Mouse (Mus musculus) neural tube, embryonic 11.5 days (tissue): ENCODE data around the gene Poc1a. TPM values are rescaled to one million over a fixed set of nuclear protein-coding genes. Genes with fewer than 3 reads are reported as not detected.

ENCODE experiments used
- ATAC-seq: fragments of 200-750 bp; cut with Nextera tagmentation; 2 replicates; pipeline ENCODE4 v1.8.0; 2017; ENCODE audit warnings: moderate number of reproducible peaks, mild to moderate bottlenecking, moderate TSS enrichment, moderate library complexity; ENCODE audit not compliant: insufficient read depth, low FRiP score, low TSS enrichment
- DNase-seq: peaks from one replicate; pipeline ENCODE4 v3.0.0-alpha.2; 2015; ENCODE audit warnings: low spot score
- H3K27ac ChIP-seq: fragments of 300-500 bp; sonication (generic); 2 replicates; pipeline ENCODE4 v1.5.1; 2014; ENCODE audit warnings: low read depth, mild to moderate bottlenecking, low read length
- H3K27me3 ChIP-seq: fragments of 300-500 bp; sonication (generic); 2 replicates; pipeline ENCODE4 v1.6.1; 2014; ENCODE audit warnings: mild to moderate bottlenecking, low read length, mixed read lengths; ENCODE audit not compliant: control insufficient read depth, insufficient read depth
- H3K36me3 ChIP-seq: fragments of 300-500 bp; sonication (generic); 2 replicates; pipeline ENCODE4 v1.6.1; 2014; ENCODE audit warnings: mild to moderate bottlenecking, low read length, moderate library complexity, mixed read lengths; ENCODE audit not compliant: control insufficient read depth, insufficient read depth
- H3K4me1 ChIP-seq: fragments of 300-500 bp; sonication (generic); 2 replicates; pipeline ENCODE4 v1.6.1; 2014; ENCODE audit warnings: low read length, mixed read lengths; ENCODE audit not compliant: control insufficient read depth, insufficient read depth
- H3K4me2 ChIP-seq: fragments of 300-500 bp; sonication (generic); 2 replicates; pipeline ENCODE4 v1.6.1; 2014; ENCODE audit warnings: low read depth, mild to moderate bottlenecking, moderate library complexity
- H3K4me3 ChIP-seq: fragments of 300-500 bp; sonication (generic); 2 replicates; pipeline ENCODE4 v1.5.1; 2014; ENCODE audit warnings: low read depth, low read length
- H3K9ac ChIP-seq: fragments of 300-500 bp; sonication (generic); 2 replicates; pipeline ENCODE4 v1.6.1; 2014; ENCODE audit warnings: mild to moderate bottlenecking, low read length
- H3K9me3 ChIP-seq: fragments of 300-500 bp; sonication (generic); 2 replicates; pipeline ENCODE4 v1.6.1; 2016; ENCODE audit warnings: low read length; ENCODE audit not compliant: control insufficient read depth
- WGBS: fragments of 180-500 bp; shearing (Covaris S2); extraction: QIAGEN DNeasy Blood & Tissue Kit; methylation state at CpG from one replicate; pipeline ENCODE4 v1.1.7; 2014; 5-methylcytosine and 5-hydroxymethylcytosine counted together
- polyA plus RNA-seq: library from polyadenylated mRNA; unstranded; fragments of >200 nt; fragmentation: Nextera tagmentation; extraction: Ambion mirVana; gene quantifications from 2 replicates; pipeline ENCODE4 v1.2.1, GENCODE M21; 2014

Poc1a gene
- polyA plus RNA-seq, 1 experiment from 2014 or later, result 26.6 TPM

DNA sequence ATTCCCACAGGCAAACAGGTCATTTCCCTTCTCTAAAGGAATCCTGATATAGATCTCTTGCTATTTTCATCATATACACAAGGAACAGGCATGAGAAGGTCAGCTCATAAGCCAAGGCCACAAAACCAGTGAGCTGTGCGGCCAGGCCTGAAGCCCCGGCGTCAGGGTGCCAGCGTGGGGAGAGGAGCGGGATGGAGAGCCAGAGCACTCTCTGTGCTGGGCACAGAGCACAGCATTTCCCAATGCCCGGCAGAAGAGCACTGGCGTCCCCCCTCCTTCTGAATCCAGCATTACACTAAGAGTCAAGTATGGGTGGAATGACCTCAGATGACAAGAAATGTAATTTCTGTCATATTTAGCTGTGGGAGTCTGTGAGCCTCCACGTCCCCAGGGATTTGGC, 43.5 kb upstream of the Poc1a start:
- H3K4me2 ChIP-seq, result no peak overlapping the region
- no peaks in the 10 kb centered on the region for H3K4me1 ChIP-seq
- DNase-seq (no peak), ATAC-seq (no peak)
- no peak overlapping the region for H3K4me3 ChIP-seq
- no peak overlapping the region for H3K27ac ChIP-seq
- H3K9ac ChIP-seq, result no peak overlapping the region
- H3K27me3 ChIP-seq, result no peaks in the 10 kb centered on the region
- H3K36me3 ChIP-seq, result peaks cover 25% of the 10 kb centered on the region
- 90% methylated on average over 8 of the region's 8 CpGs for WGBS
- no peaks in the 10 kb centered on the region for H3K9me3 ChIP-seq

DNA sequence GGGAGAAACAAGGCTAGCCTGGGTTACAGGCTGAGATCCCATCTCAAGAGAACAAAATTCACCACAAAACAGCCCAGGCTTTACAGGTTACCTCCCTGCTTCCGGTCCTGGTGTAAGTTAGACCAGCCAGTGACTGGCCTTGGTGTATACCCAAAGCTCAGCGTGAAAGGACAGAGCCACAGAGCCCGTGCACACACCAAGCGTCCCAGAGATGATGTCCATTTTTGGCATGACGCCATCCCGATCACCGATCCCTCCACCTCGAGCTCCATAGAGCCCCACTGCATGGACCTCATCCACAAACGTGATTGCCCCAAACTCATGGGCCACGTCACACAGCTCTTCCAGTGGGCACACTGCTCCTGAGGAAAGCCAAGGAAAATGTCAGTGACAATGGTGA, 43.0 kb upstream of the Poc1a start:
- ATAC-seq, result no peak
- Histone ChIP-seq H3K9ac (no peak overlapping the region), H3K27me3 (no peaks in the 10 kb centered on the region), H3K36me3 (peaks cover 27% of the 10 kb centered on the region), H3K9me3 (no peaks in the 10 kb centered on the region), H3K4me3 (no peak overlapping the region), H3K4me1 (no peaks in the 10 kb centered on the region), H3K27ac (no peak overlapping the region), H3K4me2 (no peak overlapping the region)
- DNase-seq, result no peak
- WGBS, result 94% methylated on average over 10 of the region's 10 CpGs

DNA sequence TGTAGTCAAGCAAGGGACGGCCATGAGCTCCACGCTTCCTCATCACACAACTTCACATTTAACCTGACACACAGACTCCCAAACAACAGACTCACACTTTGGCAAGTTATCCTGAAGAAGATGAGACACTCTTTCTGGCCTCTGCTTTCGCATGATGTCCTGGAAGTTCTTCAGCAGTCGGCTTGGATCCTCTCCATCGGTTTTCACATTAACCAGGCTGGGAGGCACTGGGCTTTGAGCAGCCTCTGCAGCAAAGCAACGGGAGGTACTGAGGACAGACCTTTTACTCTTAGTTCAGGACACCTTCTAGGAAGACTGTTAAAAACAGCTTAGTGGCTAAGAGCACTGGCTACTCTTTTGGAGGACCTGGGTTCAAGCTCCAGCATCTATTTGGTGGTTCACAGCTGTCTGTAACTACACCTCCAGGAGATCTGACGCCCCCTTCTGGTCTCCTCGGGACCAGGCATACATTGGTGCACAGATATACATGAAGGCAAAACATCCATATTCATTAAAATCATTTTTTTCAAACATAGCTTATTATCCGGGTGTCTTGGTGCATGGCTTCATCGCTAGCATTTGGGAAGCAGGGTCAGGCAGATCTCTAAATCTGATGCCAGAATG, 39.2 kb upstream of the Poc1a start:
- no peak for ATAC-seq
- H3K9me3 ChIP-seq, result no peaks in the 10 kb centered on the region
- H3K36me3 ChIP-seq, result peaks cover 15% of the 10 kb centered on the region
- H3K27ac ChIP-seq, result no peak overlapping the region
- no peak overlapping the region for H3K4me2 ChIP-seq
- DNase-seq, result no peak
- H3K27me3 ChIP-seq, result no peaks in the 10 kb centered on the region
- peaks cover 2% of the 10 kb centered on the region; the same call in 1 of the 2 replicates for H3K4me1 ChIP-seq
- 88% methylated on average over 10 of the region's 10 CpGs for WGBS
- H3K9ac ChIP-seq, result no peak overlapping the region
- no peak overlapping the region for H3K4me3 ChIP-seq

DNA sequence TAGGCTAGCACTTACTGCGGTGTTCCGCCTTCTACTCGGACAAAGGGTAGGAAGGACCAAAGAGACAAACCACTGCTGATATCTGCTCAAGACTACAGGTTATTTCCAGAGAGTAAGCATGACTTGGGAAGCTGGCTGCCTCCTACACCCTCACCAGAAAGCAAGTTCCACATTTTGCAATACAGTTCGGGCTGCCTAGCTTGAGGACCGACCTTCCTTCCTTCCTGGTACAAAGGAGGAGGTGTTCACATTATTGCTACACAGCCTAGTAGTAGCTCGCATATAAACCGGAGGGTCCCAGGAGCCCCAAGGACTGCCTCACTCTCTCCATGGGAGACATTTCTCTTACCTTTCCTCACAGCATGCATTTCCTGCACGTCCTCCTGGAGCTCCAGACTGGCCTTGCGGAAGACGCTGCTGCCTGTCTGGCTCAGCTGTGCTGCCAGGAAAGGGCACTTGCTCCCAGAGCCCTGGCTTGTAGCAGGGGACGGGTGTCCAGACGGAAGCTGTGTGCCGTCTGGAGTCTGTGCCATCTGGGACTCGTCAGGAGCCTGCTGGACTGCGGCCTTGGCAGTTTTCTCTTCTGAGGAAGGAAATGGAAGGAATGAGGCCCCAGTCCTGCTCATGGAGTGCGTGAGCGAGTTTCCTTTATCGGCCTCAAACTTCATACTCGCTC, 37.9 kb upstream of the Poc1a start:
- Histone ChIP-seq H3K9ac (no peak overlapping the region), H3K27ac (no peak overlapping the region), H3K9me3 (no peaks in the 10 kb centered on the region), H3K27me3 (no peaks in the 10 kb centered on the region), H3K4me3 (no peak overlapping the region), H3K4me2 (no peak overlapping the region), H3K36me3 (peaks cover 12% of the 10 kb centered on the region), H3K4me1 (peaks cover 7% of the 10 kb centered on the region; the same call in 1 of the 2 replicates)
- WGBS, result 79% methylated on average over 19 of the region's 19 CpGs
- DNase-seq (no peak), ATAC-seq (no peak)

DNA sequence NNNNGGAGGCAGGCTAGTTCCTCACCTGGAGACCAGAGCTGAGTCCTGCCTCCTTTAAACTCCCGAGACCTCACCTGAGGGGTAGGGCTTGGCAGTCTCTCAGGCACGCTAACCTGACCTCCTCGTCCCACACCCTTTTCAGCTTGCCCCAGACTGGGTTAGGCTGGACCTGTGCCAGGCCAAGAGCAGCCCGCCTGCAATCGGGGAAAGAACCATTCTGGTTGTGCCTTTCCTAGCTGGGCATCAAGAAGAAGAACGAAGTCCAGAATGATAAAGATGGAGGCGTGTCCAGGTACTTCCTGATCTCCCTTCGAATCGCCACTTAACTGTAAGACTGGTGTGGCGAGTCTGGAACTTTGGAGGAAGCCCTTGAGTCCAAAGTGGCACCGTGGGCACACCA, 31.3 kb upstream of the Poc1a start:
- no peak overlapping the region for H3K27ac ChIP-seq
- no peaks in the 10 kb centered on the region for H3K27me3 ChIP-seq
- 94% methylated on average over 11 of the region's 11 CpGs for WGBS
- DNase-seq, result no peak
- no peak overlapping the region for H3K4me2 ChIP-seq
- H3K9ac ChIP-seq, result no peak overlapping the region
- ATAC-seq, result no peak
- no peaks in the 10 kb centered on the region for H3K9me3 ChIP-seq
- no peaks in the 10 kb centered on the region for H3K36me3 ChIP-seq
- peaks cover 7% of the 10 kb centered on the region; the same call in 1 of the 2 replicates for H3K4me1 ChIP-seq
- H3K4me3 ChIP-seq, result no peak overlapping the region

DNA sequence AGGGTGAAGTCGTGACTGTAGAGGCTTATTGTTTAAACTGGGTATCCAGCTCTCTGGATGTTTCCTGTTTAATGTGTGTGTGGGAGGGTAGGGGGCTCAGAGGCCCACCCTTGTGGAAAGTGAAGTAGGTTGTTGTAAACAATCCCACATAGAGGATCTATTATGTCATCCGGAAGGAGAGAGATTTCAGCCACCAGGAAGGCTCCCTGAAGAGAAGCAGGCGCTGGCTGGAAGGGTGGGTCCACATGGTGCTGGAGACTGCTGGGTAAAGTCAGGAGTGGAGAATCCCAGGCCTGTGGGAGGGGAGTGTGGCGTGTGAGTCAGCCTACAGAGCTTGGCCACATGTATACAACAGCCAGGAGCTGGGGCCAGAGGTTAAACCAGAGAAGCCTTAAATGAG, 30.6 kb upstream of the Poc1a start:
- Histone ChIP-seq H3K4me2 (no peak overlapping the region), H3K4me3 (no peak overlapping the region), H3K27ac (no peak overlapping the region), H3K9ac (no peak overlapping the region), H3K9me3 (no peaks in the 10 kb centered on the region), H3K27me3 (no peaks in the 10 kb centered on the region), H3K4me1 (peaks cover 7% of the 10 kb centered on the region; the same call in 1 of the 2 replicates), H3K36me3 (no peaks in the 10 kb centered on the region)
- ATAC-seq (no peak), DNase-seq (no peak)
- 67% methylated on average over 4 of the region's 4 CpGs for WGBS

DNA sequence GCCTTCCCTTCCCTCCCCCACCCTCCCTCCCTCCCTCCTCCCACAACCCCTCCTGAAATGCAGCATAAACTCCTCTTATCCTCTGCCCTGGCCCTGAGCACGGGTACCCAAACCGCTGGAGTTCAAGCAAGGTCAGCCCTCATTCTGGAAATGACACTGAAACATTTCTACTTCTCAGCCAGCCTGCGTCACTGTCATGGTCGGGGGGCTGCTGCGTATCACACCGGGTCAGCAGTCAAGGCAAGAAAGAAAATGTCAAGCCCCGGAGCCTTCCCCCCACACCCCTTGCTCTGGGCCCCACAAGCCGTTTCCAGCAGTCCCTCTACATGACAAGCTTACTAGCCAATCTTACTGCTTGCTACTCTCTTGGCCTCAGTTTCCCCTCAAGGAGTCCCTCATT, 29.8 kb upstream of the Poc1a start:
- Histone ChIP-seq H3K4me1 (peaks cover 7% of the 10 kb centered on the region; the same call in 1 of the 2 replicates), H3K9me3 (no peaks in the 10 kb centered on the region), H3K27me3 (no peaks in the 10 kb centered on the region), H3K9ac (no peak overlapping the region), H3K4me2 (no peak overlapping the region), H3K27ac (no peak overlapping the region), H3K36me3 (no peaks in the 10 kb centered on the region), H3K4me3 (no peak overlapping the region)
- WGBS, result 76% methylated on average over 8 of the region's 8 CpGs
- DNase-seq (peak; percentile 3), ATAC-seq (no peak)

DNA sequence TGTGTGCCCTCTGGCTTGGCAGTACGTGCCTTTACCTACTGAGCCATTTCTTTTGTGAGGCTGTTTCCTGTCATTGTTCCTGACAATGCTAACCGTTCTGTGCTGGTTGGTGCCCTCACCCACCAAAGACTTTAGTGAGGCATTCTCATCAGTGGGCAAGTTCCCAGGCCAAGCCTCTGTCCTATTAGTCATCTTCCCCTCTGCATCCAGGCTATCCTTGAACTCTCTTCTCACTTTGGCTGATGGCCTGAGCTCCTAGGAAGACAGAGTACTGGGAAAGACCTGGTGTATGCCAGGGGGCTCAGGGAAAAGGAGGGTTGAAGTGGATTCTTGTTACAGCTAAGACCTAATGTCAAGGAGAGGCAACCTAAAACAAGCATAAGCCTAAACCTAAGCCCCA, 26.9 kb upstream of the Poc1a start:
- no peaks in the 10 kb centered on the region for H3K9me3 ChIP-seq
- ATAC-seq (no peak), DNase-seq (no peak)
- no peaks in the 10 kb centered on the region for H3K4me1 ChIP-seq
- H3K4me2 ChIP-seq, result no peak overlapping the region
- H3K36me3 ChIP-seq, result no peaks in the 10 kb centered on the region
- WGBS, result 75% methylated on average over 2 of the region's 2 CpGs
- H3K9ac ChIP-seq, result no peak overlapping the region
- no peak overlapping the region for H3K4me3 ChIP-seq
- no peaks in the 10 kb centered on the region for H3K27me3 ChIP-seq
- H3K27ac ChIP-seq, result no peak overlapping the region

DNA sequence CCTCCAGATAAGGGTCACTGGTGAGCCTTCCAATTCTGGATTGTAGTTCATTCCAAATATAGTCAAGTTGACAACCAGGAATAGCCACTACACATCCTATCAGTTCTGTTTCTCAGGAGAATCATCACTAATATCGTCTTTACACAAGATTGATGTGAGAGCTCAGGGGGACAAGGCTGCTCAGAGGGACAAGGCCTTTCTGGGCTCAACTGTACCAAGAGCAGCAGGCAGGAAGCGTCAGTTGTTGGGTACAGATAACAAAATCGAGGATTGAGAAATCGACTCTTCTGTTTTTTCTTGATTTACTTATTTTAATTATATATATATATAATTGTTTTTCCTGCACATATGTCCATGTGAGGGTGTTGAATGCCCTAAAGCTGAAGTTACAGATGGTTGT, 22.4 kb upstream of the Poc1a start:
- Histone ChIP-seq H3K4me3 (no peak overlapping the region), H3K9ac (no peak overlapping the region), H3K4me2 (no peak overlapping the region), H3K27ac (no peak overlapping the region), H3K4me1 (no peaks in the 10 kb centered on the region), H3K9me3 (no peaks in the 10 kb centered on the region), H3K27me3 (no peaks in the 10 kb centered on the region), H3K36me3 (no peaks in the 10 kb centered on the region)
- ATAC-seq (no peak), DNase-seq (no peak)
- 91% methylated on average over 4 of the region's 4 CpGs for WGBS
